Mouse (Mus musculus) embryonic fibroblast, embryonic 13.5 days (primary cell): Measurements from ENCODE around the gene Tfpt.

ENCODE experiments used
- CTCF ChIP-seq: IDR thresholded peaks from 2 replicates; pipeline ENCODE4 v1.5.1; 2011; ENCODE audit warnings: mild to moderate bottlenecking, control low read depth, low read length, moderate library complexity, borderline replicate concordance; ENCODE audit not compliant: insufficient read depth
- POLR2A ChIP-seq: IDR thresholded peaks from 2 replicates; pipeline ENCODE4 v1.6.1; 2011; ENCODE audit warnings: low read depth, mild to moderate bottlenecking, control low read depth, low read length, moderate library complexity

DNA sequence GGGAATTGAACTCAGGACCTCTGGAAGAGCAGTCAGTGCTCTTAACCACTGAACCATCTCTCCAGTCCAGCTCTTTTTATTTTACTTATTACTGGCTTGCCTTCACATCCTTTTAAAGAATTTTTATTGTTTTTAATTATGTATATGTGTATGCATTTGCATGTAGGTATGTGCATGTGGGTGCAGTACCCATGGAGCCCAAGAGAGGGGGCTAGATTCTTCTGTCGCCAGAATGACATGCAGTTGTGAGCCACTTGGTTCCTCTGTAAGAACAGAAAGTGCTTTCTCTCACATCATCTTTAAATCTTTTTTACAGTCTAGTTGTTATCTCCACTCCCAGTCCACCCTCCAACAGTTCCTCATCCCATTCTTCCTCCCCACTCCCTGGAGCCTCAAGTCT lies 38.2 kb downstream of the Tfpt start:
- TF ChIP-seq CTCF: no peak
- TF ChIP-seq POLR2A: no peak
